Mouse (Mus musculus) urinary bladder, postnatal 36 days (tissue): ENCODE results near the gene Ago1.
A peak's percentile ranks its signal among the peaks of the same experiment; 100 is the strongest.

ENCODE experiments used
- DNase-seq, 2 experiments: peaks; one replicate each; pipeline ENCODE4 v3.0.0; 2022; ENCODE audit warnings: low spot score in 2 of 2, mixed read lengths in 1 of 2

Ago1 gene

DNA sequence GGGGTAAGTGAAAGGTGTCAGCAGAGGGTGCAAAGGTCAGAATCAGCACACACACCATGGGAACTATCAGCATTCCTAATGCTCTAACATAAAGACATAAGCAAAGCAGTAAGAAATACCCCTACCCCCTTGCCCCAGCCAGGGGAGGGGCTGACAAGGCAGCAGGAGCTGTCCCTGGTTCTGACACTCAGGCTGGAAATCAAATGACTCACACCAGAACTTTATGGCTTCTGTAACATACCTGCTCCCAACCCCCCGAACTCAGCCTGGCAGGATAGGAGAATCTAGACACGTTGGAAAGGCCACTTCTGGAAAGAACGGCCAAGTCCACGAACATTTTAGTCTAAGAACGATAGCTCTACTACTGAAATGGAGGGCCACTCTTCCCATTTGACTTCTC lies 4.6 kb upstream of the Ago1 start:
- no peak for DNase-seq

DNA sequence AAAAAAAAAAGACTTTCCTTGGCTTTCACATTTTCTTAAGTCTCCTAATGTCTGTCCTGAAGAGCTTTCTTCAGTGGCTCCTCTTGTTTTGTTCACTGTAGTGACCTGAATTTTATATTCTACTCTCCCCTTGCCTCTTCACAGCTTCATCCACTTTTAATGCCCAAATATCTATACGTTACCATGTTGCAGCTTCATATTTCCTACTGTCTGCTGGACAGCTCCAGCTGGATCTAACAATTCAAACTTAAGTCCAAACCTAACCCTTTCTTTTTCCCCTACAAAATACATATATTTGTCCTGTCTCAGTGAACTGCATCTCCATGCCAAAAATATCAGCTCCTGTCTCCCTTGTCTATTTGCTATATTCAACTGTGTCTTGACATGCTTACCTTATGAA lies 951 bp upstream of the Ago1 start:
- no peak for DNase-seq

DNA sequence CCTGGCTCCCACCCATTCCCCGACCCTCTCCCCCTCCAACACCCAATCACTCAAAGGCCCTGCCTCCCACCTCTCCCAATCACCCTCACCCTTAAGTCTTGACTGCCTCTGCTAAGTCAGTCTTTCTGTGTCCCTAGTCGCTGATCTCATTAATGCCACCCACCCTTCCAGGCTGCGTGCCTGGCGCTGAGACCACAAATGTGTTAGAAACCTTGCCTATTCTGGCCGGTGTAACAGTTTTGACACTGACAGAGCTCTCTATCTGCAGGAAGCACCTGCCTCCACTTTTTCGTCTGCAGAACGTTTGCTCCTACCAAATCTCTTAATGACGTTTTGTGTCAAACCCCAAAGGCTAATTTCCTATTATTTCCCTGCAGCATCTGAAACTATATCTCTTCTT lies 542 bp upstream of the Ago1 start:
- no peak for DNase-seq

DNA sequence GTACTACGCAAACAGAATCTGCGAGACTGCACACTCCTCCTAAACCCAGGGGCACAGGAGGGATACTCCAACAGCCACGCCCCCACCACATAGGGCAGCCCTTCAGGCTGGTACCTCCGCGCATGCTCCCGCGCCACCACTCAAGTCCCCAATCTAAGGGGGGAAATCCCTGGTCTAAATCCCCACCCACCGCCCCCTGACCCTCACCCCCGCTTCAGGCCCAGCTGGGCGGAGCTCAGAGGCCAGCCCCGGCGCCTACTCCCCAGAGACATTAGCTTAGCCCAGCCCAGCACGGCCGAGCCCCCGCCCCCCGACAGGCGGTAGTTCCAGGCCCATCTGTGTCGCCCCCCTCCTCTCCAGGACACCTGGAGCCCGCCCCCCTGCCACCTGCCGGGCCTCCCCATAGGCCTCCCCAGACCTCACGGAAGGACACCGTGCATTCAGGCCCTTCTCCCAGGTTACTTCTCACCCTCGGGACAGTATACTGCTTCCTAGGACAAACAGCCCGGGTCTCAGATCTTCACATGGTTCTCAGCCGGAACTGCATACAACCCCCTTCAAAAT lies 580 bp downstream of the Ago1 start:
- peak; percentile 29 to 45 for DNase-seq

DNA sequence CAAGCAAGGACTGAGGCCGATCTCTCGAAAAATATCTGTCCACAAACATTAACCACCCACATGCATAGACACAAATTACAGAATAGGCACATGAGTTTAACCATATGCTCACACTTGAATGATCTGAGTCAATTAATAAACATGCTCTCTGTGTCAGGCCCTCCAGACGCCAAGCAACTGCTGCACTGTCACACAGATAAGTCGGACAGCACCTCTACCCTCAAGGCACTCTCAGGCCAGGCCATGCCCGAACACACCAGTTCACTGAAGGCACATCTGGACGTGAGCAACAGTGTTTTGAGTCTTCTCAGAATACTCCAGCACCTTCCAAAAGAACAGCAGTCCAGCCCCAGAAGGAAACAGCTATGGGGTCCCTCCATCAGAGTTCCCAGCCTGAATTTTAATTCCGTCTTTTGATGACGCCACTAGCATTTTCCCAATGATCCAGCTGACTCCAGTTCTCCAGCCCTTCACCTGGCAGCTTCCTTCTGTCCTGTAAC lies 2.1 kb downstream of the Ago1 start:
- DNase-seq: no peak

DNA sequence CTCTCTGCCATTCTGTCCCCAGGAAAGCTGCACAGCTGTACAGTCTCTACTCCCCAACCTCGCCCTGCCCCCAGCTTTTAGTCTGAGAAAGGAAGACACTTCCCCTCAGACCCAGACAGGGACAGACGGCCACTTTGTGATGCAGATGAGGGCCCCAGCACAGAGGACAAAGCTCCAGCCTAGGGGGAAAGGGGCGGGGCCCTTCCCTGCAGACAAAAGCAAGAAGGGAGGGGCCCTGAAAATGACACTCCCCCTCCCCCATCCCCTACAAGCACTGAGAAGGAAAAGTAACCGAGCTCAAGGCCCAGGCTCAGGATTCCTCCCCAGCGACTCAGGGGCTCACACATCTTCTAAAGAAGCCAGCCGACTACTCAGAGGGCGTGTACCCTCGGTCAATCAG lies 2.5 kb downstream of the Ago1 start:
- DNase-seq: no peak

DNA sequence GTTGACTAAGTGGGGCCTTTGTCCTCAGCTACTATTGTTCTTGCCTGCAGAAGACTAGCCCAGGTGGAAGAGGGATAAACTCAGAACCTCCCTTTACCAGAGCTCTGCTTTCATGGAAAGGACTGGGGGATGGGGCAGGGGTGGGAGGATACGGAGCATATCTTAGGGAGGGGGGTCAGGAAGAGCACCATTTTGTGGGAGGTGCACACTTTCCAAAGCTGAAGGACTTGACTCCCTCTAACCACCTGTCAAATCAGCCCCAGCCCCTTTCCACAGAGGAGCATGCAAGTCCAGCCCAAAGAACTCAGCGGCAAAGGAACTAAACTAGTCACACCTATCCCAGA lies 3.5 kb downstream of the Ago1 start:
- DNase-seq: no peak

DNA sequence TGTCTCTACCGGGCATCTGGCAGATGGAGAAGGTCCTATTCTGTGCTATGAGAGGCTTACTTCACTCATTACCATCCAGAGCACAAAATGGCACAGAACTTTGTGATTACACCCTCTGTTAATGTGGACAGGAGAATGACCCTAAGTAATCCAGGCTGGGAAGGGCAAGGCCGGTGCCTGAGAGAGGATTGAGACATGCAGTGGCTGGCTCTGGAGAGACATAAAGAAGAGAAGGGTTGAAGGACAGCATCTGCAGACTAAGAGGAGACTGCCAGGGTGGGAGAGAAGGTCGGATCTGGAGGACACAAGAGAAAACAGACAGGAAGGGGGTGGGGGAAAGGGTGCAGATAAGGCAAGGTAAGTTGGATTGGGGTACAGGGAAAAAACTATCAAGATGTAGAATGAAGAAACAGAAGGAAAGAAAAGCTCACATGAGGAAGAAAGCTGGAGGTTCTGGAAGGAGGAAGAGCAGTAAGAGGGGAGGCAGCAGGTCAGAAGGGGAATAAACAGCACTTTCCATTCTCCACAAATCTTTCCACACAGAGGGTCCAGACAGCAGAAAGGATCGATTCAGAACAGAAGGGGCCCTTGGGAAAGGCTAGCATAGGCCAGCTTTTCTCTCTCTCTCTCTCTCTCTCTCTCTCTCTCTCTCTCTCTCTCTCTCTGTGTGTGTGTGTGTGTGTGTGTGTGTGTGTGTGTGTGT lies 4.0 kb downstream of the Ago1 start:
- DNase-seq: no peak

DNA sequence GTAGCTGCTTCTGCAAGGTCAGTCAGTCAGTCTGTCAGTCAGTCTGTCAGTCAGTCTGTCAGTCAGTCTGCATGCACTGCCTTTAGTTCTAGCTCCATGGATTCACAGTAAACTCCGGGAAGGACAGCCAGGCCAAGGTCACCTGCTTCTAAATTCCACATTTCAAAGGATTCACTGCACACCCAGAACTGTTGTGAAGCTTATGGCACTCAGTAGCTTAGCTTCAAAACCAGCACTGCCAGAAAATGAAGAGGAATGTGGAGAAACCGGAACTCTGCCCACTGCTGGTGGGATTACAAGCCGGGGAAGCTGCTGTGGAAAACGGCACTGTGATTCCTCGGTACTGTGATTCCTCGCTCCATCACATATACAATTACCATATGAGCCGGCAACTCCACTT lies 12.9 kb downstream of the Ago1 start:
- no peak for DNase-seq

DNA sequence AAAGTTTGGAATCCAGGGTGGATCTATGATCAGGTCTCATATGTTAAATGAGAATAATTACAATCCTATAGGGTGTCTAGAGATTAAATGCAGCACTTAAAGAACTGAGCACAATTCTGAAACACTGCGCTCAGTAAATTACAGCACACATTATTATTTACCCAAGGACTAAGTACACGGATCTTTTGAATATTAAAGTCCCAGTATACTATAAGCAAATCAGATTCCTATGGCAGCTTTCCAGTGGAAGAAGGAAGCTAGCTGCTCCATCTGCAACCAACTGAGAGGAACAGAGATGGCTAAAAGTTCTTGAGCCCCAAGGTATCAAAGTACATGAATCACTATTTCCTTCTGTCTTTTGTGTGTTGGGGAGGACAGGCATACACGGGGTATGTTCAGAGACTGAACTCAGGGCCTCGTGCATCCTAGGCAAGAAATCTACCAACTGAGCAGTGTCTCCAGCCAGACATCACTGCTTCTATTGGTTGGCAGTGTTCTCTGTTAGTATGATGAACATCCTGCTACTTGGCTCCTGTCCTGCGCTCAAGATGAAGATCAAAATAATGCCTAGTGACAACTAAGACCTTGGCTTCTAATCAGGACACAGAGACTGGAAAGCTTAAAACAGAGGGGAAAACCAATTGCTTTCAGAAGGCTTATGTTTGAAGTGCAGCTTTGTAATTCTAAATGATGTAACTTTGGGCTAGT lies 13.7 kb downstream of the Ago1 start:
- DNase-seq: no peak

DNA sequence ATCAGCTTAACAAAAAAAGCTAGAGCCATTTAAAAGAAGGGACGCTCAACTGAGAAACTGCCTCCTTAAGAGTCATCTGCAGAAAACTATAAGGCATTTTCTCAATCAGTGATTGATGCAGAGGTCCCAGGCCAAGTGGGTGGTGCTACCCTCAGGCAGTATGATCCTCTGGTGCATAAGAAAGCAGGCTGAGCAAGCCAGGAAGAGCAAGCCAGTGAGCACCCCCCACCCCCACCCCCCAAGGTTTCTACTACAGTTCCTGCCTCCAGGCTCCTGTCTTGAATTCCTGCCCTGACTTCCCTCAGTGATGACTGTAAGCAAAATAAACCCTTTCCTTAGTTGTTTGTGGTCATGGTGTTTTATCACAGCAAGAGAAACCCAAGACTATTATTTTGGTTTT lies 18.1 kb downstream of the Ago1 start:
- no peak for DNase-seq

DNA sequence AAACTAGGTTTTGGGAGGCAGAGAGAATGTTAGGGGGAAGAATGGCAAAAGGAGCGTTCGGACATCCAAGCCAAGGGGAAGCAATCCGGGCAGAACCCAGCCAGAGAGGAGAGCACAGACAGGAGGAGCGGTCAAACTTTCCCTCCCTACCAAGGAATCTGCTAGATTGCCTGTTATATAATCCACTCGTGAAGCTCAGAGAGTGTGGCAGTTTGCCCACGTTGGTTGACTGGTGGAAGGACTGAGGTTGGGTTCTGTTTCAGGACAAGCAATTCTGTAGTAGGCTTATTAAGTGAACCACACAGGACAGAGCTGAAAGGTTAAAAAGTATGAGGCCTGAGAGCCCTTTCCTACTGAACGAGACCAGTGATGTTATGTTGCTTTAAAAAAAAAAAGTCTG lies 21.3 kb downstream of the Ago1 start:
- no peak for DNase-seq

DNA sequence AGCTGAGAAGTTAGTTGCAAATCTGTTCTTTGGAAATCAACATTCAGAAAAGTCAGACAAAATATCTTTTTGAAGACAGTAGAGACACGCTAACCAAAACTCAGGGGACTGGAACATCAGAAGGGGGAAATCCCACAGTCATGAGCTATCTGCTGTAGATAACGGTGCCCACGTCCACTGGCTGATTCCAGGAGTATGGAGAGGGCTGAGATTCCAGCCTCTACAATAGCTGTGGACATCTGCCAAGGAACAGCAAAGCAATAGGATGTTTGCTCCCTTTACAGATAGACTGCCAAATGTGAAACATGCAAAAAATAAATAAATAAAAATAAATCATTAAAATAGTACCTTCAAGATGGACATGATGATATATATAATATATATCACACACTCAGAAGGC lies 23.9 kb downstream of the Ago1 start:
- DNase-seq: no peak

DNA sequence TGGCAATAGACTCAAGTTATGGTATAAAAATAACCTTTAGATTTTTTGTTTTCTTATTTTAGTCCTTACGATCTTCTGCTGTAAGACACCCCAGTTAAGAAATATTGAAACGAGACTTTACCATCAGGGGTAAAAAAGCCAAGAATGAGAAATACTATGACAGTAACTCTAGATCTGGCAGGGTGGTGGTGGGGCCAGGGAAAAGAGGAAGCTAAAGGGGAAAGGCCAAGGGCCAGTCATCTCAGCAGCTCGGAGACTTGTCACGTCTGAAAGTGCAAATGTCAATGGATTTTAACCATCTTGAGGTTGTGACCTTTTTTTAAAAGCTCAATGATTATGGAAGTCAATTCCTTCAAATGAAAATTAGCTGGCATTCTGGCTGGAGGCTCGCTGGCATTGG lies 30.1 kb downstream of the Ago1 start:
- DNase-seq: no peak

DNA sequence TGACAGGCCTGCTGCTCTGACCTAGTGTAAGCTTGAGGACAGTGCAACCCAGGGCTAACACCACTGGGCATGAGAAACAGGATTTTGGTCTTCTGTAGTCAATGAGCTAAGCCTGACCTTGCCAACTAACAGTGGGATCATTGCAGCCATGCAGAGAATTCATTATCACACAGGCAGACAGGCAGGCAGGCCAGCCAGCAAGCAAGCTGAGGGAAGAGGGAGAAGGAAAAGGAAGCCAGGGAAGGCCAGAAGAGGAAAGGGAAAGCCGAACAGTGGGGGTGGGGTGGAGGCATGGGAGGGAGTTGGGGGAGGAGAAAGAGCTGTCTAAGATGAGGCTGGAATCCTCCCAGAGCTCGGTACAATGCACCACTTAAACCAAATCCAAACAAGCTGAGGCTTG lies 32.1 kb downstream of the Ago1 start:
- DNase-seq: no peak

DNA sequence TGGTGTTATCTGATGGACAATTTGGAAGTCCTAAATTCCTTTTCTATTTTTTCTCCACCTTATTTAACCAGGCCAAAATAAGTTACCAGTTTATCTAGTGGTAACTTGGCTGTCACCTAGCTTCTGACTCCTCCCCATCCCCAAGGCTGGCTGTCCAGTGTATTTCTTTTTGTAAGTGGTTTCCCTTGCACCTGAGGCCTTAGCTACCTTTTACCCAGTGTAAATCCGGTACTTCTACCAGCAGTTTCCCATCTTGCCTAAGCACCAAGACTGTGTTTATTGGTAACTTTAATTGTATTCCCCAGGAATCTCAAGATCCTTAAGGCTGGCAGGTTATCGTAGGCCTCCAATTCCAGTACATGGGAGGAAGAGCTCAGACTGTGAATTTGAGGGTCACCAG lies 34.3 kb downstream of the Ago1 start:
- no peak for DNase-seq

DNA sequence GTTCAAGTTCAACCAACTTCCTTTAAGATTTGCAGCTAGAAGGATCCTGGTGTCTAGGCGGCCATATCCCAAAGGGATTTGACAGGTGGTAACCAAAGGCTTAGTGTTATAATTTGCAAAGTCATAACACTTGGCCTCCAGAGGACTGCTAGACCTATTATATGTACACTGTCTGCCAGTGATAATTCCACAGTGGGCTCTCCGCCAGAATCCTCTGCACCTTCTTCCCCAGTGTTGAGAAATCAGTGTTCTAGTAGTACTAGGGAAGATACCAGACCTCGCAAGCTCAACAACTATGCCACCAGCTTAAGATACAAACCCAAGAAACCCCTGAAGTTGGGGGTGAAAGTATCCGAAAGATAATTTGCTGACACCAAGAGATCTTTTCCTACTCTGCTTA lies 35.2 kb downstream of the Ago1 start:
- no peak for DNase-seq

DNA sequence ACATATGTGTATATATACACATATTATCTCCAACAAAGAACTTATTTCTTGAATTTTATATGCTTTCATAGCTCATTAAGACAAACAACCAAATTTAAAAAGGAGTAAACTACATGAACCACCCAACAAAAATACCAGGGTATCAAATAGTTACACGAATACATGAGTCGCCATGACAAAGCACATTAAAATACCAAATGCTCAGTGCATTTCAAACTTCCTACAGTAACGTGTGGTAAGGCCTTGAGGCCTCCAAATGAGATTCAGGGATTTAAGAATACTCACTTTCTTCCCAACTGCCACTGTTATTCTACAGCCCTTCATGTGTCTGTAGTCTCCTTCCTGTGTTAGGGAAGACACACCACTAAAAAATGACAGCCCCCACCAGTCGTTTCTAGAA lies 36.6 kb downstream of the Ago1 start:
- no peak for DNase-seq

DNA sequence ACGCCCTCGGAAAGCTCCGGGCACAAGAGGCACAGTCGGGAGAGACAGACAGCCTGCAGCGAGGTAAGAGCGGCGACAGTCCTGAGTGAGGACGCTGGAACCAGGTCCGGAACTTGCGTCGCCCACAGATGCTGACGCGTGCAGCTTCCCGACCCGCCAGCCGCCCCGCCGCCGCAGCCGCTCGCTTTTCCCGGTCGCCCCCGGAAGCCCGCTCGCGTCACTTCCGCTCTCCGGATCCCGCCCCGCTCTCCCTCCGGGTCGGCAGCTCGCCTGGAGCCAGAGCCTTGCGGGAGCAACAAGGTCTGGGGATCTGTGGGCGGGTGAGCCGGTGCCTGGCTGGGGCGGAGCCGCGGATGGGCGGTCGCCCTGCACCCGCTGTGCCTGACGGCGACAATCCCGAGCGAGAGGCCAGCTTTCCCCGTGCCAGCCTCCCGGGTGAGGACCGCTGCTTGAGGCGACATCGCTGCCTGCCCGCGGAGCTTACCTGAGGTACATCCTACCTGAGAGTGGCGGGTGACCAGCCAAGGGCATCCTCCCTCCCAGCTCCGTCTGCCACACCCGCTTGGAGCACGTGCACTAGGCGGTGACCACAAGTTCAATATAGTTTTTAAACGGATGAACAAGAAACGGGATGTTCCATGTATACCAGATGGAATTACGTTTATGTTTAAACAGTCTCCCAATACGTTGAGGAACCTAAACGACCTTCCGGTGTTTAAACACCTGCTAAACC lies 38.9 kb downstream of the Ago1 start, which contains the start of gene Ago3:
Ago3 (minus strand) TSS at position 210 of the 733 bp plus-strand sequence.
- peak; percentile 94 to 95 for DNase-seq

DNA sequence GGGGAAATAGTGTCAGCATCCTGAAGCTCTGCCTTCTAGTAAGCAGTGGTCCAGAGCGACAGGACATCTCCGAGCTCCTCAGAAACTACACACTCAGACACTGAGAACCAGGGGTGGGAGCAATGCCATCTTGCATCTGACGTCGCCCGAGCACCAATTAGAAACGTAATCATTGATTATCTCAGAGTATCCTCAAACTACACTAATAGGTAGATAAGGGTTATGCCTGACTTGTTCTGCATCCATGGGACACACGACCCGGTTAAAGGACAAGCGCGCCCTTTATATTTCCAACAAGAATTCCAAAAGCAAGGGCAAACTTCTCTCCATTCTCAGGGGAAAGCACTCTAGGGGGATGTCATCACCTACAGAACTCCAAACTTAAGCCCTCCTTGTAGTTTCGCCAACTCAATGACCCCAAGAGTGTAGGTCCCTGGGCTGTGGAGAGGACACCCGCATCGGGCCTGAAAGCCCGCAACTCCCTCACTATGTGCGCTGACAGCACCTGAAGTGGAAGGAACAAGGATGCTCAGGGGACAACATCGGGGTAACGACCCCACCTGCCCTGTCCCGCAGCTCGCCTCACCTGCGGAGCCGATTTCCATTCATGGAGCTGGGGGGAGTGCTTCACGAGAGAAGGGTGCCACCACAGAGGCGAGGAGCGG lies 39.6 kb downstream of the Ago1 start:
- DNase-seq: no peak

DNA sequence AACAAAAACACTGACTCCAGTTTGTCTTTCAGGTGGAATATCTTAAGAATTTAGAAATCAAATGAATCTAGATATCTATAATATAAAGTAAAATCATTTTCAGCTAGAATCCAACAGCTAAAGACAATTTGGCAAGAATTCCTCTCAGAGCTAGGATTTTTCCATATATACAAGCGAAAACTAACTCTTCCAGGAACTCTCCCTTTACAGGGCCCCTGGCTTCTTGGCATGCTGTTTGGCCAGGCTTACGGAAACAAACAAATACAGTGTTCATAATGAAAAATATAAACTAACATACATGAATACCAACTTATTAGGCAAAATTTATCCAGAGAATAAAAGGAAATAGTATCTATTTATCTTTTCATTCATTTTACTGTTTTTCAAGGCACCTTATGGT lies 44.5 kb downstream of the Ago1 start:
- DNase-seq: no peak

DNA sequence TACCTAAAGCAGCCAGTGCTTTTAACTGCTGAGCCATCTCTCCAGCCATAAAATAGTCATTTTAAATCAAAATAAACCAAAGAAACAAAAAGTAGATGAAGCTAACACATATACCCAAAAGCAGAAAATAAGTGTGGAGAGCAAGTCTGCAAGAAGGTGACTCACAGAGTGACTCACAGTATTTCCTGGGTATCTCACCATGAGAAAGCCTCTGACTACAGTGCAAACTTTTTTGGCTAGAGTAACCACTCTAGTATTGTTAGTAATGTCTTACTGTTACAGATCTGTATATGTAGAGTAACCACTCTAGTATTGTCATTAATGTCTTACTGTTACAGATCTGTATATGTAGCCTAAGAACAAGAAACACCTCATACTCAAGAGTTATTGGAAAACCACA lies 52.7 kb downstream of the Ago1 start:
- no peak for DNase-seq
